Comparison of ENCODE assay signal across 8 mouse cellular contexts in the genomic region with DNA sequence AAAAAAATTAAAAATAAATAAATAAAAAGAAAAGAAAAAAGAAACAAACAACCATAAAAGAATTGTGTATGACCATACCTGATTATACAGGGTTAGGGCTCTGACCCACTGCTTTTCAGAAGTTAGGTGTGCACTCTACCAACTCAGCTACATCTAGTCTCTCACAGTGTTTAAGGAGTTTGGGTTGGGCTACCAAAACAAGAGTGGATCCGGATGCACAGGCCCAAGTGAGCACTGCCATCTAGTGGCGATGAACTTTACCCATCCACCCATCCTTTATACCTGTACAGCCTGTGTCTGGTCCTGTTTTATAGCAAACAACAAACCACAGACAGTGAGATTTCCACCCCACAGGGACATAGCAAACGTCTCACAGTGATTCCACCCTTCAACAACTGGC. TPM values are rescaled to one million over a fixed set of nuclear protein-coding genes. Genes with fewer than 3 reads are reported as not detected.
A peak's percentile ranks its signal among the peaks of the same experiment; 100 is the strongest.
DNase-seq lines count a peak whose midpoint lies in the region; ATAC-seq and TF ChIP-seq lines count a peak whose summit lies in the region.

No protein-coding gene starts in this region.

- peak; percentile 74 for TF ChIP-seq CTCF in cortical plate, adult 2 months (IDR thresholded peaks at IDR 0.05; ENCODE audit: extremely low read depth, insufficient read depth, low read length)
- TF ChIP-seq CTCF in small intestine, adult 2 months (IDR thresholded peaks at IDR 0.05; ENCODE audit: extremely low read depth, insufficient read length, insufficient replicate concordance, low read depth, low read length), result peak; percentile 87; the same call in 1 of the 2 replicates

- 5% methylated on average over 3 of the region's 3 CpGs for WGBS in limb, embryonic 10.5 days
- 0% methylated on average over 3 of the region's 3 CpGs for WGBS in midbrain, embryonic 13.5 days
- WGBS in small intestine, adult 2 months, result under 1% methylated on average over 3 of the region's 3 CpGs

- H3K4me2 ChIP-seq in midbrain, embryonic 13.5 days (replicated peaks), result no peak overlapping the region

- no peak overlapping the region for H3K27ac ChIP-seq in cortical plate, adult 2 months (ENCODE audit: insufficient read depth, low read length)
- H3K27ac ChIP-seq in limb, embryonic 10.5 days, result no peak overlapping the region
- H3K27ac ChIP-seq in midbrain, embryonic 13.5 days, result no peak overlapping the region
- H3K27ac ChIP-seq in small intestine, adult 2 months (ENCODE audit: insufficient read depth, low read depth, low read length), result no peak overlapping the region

- ATAC-seq in midbrain, embryonic 13.5 days, result peak; percentile 83

- no peak overlapping the region for H3K9ac ChIP-seq in midbrain, embryonic 13.5 days (replicated peaks)

- H3K36me3 ChIP-seq in limb, embryonic 10.5 days, result no peaks in the 10 kb centered on the region
- H3K36me3 ChIP-seq in midbrain, embryonic 13.5 days, result no peaks in the 10 kb centered on the region
- no peaks in the 10 kb centered on the region for H3K36me3 ChIP-seq in small intestine, adult 2 months (ENCODE audit: control insufficient read depth, insufficient read depth, low read length)

- H3K27me3 ChIP-seq in limb, embryonic 10.5 days (ENCODE audit: low read depth, poor library complexity, severe bottlenecking), result no peaks in the 10 kb centered on the region
- H3K27me3 ChIP-seq in midbrain, embryonic 13.5 days, result no peaks in the 10 kb centered on the region
- no peaks in the 10 kb centered on the region for H3K27me3 ChIP-seq in small intestine, adult 2 months (ENCODE audit: control insufficient read depth, insufficient read depth, low read length)

- no peaks in the 10 kb centered on the region for H3K9me3 ChIP-seq in limb, embryonic 10.5 days (replicated peaks)
- no peaks in the 10 kb centered on the region for H3K9me3 ChIP-seq in midbrain, embryonic 13.5 days

- H3K4me1 ChIP-seq in cortical plate, adult 2 months (ENCODE audit: control insufficient read depth, insufficient read depth, low read length), result no peaks in the 10 kb centered on the region
- peaks cover 10% of the 10 kb centered on the region for H3K4me1 ChIP-seq in limb, embryonic 10.5 days
- no peaks in the 10 kb centered on the region for H3K4me1 ChIP-seq in midbrain, embryonic 13.5 days (replicated peaks)
- H3K4me1 ChIP-seq in small intestine, adult 2 months (ENCODE audit: control insufficient read depth, insufficient read depth, insufficient read length, low read length), result no peaks in the 10 kb centered on the region

- no peak overlapping the region for H3K4me3 ChIP-seq in cortical plate, adult 2 months (ENCODE audit: insufficient read depth, low read length)
- H3K4me3 ChIP-seq in limb, embryonic 10.5 days, result no peak overlapping the region
- no peak overlapping the region for H3K4me3 ChIP-seq in midbrain, embryonic 13.5 days (replicated peaks)
- H3K4me3 ChIP-seq in small intestine, adult 2 months (ENCODE audit: low read depth, low read length), result no peak overlapping the region

- no peak for TF ChIP-seq POLR2A in cortical plate, adult 2 months (IDR thresholded peaks at IDR 0.05; ENCODE audit: extremely low read depth, insufficient read depth, low read length)
- TF ChIP-seq POLR2A in small intestine, adult 2 months (IDR thresholded peaks at IDR 0.05; ENCODE audit: low read depth, low read length), result no peak

- DNase-seq in urinary bladder, adult 18-20 months (ENCODE audit: low spot score in 2 of 2), result peak; percentile 43 to 48
- DNase-seq in urinary bladder, adult 2 months (ENCODE audit: low spot score), result no peak
- peak; percentile 29 to 61 for DNase-seq in gastrocnemius, postnatal 4 days (ENCODE audit: low spot score in 2 of 2)
- DNase-seq in kidney, adult 8-10 months, result peak; percentile 57 to 76
- peak; percentile 72 for DNase-seq in limb, embryonic 10.5 days (ENCODE audit: low spot score)

RNA-seq across cellular contexts. Expression of a gene that starts 24.5 kb away (rescaled TPM):
- polyA plus RNA-seq in urinary bladder, adult 2 months (2012; rRNA removed), result 18.2 and 21.2 TPM in 2 replicates
- polyA plus RNA-seq in cortical plate, adult 2 months (2012; rRNA removed), result 1.9 and 2.6 TPM in 2 replicates
- 10 to 100 TPM; 12.6 to 14.1 TPM for total RNA-seq in gastrocnemius, postnatal 4 days (2021)
- polyA plus RNA-seq in limb, embryonic 10.5 days (2016; fragmentation: Nextera tagmentation; extraction: Ambion mirVana), result 7.4 and 8.2 TPM in 2 replicates
- 1.4 and 1.5 TPM in 2 replicates for polyA plus RNA-seq in midbrain, embryonic 13.5 days (2015; fragmentation: Nextera tagmentation; extraction: Ambion mirVana)
- 6.1 and 13.7 TPM in 2 replicates for polyA plus RNA-seq in small intestine, adult 2 months (2012; rRNA removed)
